Mouse (Mus musculus) right cerebral cortex, postnatal 10 days (tissue): ENCODE measurements around the gene Ntng2.

ENCODE experiments used
- DNase-seq, 2 experiments: peaks; one replicate each; pipeline ENCODE4 v3.0.0; 2021; ENCODE audit warnings: low spot score in 2 of 2

The Ntng2 gene

DNA sequence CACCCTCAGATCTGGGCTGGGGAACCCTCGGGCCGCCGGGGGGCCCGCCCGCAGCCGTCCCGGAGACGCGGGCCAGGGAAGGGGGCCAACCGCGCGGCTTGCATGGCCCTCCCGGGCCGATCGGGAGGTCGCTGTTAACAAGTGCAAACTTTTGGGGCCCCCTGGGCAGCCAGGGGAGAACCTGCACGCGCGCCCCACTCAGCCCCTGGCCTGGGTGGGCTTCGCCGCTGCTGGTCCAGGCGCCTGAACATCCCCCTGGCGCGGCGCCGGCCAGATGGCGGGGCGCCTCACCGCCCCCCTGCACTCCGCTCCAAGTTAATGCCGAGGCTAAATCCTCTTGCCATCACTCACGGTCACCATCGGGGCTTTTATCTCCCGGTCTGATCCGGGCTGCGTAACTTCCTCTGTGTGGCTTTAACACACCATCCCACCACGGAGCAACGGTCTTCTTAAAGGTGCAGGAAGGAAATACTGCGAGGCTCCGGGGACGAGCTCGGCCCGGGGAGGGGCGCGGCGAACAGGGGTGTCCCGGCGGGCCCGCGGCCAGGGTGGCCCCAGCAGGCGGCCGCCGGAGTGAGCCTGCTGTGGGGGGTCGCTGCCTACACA lies at the start of gene Ntng2:
TSS of gene Ntng2 (minus strand) at position 407 of the 606 bp plus-strand sequence.
- DNase-seq: peak; percentile 65 to 70

- DNase-seq: no peak
Observed at GRCm38 (mm10) chr2:29295557-29295956, 42.8 kb upstream of the Ntng2 start.

DNA sequence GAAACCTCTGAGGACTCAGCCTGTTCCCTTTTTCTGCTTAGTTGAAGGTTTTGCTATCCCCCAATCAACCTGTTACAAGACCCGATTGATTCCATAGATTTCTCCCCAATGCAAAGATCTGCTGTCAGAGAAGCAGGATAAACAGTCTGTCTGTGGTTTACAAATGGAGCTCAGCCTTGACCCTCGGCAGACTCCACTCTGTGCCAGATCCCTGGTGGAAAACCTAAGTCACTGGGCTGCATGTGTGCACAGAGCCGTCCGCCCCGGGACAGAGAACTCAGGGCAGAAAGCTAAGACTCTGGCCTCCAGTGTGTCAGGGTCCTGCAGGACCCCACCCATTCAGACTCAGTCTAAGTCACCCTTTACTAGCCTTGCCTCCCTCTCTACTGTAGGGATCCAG lies 34.8 kb upstream of the Ntng2 start:
- no peak for DNase-seq

GRCm38 (mm10) chr2:29277703-29278121 lies 24.9 kb upstream of the Ntng2 start:
- no peak for DNase-seq

DNA sequence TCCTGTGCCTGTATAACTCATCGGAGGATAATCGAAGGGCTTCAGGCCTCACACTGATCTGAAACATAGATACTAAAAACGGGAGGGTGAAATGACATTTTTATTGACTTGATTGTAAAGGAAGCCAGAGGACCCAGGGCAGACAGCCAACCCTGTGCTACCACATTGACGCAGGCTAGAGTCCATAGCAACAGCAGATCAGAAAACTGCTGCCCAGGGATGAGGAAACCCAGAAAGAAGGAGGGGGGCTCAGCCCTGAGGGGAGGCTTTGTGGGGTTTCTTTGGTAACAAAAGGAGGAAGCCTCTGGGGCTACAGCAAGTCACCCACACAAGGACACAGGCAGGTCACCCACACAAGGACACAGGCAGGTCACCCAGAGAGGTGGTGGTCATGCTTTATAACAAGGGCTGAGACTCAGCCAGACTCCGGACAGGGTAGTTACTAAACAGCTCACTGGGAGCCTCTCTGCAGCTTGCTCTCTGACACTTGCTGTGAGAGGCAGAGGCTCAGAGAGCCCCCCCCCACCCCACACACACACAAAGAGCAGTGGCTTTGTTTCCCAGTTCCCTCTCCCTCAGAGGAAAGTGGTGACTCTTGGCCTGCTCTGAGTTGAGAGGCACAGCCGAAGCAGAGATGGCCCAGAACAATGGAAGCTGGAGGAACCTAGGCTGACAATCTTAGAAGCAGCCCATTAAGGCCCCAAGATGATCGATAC lies 19.2 kb upstream of the Ntng2 start:
- peak; percentile 66 to 75 for DNase-seq

GRCm38 (mm10) chr2:29271098-29271497 lies 18.3 kb upstream of the Ntng2 start:
- no peak for DNase-seq

GRCm38 (mm10) chr2:29266810-29267209 lies 14.0 kb upstream of the Ntng2 start:
- DNase-seq: peak; percentile 53 to 62

DNA sequence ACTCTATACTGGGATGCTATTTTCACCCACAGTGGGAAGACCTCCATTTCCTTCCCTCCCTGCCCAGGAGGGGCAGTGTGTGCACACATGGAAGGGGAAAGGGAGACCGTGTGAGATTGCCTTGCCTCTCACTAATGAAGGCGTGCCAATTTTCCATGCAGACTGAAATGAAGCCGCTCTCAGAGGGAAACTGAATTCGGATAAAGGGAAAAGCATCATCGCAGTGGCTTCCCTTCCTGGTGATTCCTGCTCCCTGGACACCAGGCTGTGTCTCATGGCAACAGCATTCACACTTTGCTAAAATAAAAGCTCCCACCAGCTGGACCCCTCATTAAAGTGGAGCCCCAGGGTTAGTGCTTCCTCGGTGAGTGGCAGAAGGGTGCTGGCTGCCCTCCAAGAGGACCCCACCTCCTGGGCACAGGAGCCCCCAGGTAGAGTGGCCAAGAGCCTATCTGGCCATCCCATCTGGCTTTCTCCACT lies 9.7 kb upstream of the Ntng2 start:
- peak; percentile 42 to 68 for DNase-seq

GRCm38 (mm10) chr2:29261126-29261525 lies 8.3 kb upstream of the Ntng2 start:
- no peak for DNase-seq

DNA sequence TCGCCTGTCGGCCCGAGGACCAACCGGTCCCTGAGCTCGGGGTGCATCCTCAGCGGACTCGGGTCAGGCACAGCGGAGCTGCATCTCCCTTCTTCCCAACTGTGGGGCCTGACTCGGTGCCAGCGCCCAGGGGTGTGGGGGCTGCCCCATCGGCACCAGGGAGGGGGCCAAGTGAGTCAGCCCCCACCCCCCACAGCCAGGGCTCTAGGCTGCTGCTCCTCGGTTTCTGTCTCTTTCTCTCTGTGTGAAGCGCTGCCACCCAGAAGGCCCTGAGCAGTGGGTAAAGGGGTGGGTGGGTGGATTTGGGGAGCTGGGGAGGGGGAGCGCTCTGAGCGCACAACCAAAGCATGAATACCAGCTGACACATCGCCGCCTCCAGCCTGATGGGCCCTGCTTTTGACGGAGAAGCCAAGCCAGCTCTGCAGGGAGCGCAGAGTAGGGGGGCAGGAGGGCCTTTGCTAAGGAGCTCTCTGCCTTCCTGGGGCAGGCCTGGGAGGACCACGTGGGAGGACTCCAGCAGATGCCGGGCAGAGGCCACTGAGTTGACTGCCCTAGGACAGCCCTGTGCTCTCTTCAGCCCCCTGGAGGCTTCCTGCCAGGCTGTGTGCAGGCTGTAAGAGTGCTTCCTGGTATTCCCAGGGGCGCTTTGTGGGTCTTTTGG lies 530 bp upstream of the Ntng2 start:
- DNase-seq: peak; percentile 78 to 83

GRCm38 (mm10) chr2:29252059-29252598 lies 676 bp downstream of the Ntng2 start:
- DNase-seq: peak; percentile 73 to 77

- peak; percentile 45 to 49 for DNase-seq
Observed at GRCm38 (mm10) chr2:29251095-29252058, 1.4 kb downstream of the Ntng2 start.

DNA sequence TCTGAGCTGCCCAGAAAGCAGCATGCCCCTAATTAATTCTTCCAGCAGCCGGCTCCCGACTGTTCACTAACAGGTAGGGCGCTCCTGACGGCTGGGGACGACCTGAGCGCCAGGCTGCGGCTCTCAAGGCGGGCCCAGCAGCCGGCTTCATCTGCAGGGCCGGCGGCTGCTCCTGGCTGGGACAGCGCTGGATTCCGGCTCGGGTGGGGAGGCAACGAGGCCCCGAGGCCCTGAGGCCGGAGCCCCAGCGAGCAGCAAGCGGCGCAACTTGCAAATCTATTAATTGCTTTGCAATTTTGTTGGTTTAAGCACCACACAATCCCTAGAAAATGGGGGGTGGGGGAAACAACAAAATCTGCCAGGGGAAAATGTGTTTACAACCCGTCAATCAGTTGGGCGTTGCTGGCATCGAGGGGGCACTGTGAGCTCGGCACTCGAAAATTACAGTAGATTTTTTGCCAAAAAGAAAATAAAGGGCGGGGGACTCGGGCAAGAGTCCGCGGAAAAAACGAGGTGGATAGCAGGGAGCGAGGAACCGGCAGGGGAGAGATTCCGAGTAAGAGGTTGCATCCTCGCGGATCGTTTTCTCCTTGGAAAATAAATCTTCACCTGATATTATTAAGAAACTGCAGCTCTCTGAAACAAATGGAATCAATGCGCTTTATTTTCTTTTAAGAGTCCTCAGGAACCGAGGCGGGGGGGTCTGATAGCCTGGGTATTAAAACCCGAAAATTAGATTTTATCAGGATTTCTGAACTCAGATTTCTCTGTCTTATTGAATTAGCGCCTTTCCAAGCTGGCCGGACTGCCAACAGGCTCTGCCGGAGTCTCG lies 2.3 kb downstream of the Ntng2 start:
- DNase-seq: no peak

DNA sequence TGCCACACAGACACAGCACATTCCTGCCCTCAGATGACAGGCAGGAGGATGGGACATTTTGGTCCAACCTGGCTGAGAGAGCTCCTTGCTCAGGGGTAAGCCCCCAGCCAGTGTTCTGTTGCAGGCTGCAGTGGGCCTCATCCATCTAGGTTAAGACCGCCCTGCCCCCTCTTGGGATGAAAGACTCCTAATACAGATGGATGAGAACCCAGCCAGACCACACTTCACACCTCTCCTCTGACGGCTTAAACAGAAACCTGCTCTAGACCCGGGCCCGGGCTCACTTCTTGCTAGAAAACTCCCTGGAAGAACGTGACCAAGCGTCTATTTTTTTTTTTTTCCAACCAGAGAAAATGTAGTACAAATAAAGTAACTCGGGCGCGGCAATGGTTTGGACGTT lies 3.0 kb downstream of the Ntng2 start:
- no peak for DNase-seq

DNA sequence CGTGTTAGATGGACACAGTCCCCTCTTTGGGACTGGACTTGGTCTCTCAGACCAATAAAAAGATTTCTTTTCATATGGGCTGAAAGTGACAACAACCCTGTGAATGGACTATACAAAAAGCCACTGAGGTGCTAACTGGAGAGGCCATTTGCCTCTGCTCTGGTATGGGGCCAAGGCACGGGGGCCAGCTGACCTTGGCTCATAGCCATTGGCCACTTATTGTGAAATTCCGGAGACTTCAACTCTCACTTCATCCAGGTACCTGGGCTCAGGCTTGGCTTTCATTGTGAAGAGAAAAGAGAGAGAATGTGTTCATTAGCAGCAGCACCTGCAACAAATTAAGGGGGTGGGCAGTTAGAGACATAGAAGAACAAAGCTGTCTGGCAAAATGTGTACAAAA lies 4.3 kb downstream of the Ntng2 start:
- DNase-seq: no peak

- DNase-seq: no peak
Observed at GRCm38 (mm10) chr2:29247386-29247785, 5.4 kb downstream of the Ntng2 start.

- DNase-seq: no peak
Observed at GRCm38 (mm10) chr2:29246891-29247290, 5.9 kb downstream of the Ntng2 start.

DNA sequence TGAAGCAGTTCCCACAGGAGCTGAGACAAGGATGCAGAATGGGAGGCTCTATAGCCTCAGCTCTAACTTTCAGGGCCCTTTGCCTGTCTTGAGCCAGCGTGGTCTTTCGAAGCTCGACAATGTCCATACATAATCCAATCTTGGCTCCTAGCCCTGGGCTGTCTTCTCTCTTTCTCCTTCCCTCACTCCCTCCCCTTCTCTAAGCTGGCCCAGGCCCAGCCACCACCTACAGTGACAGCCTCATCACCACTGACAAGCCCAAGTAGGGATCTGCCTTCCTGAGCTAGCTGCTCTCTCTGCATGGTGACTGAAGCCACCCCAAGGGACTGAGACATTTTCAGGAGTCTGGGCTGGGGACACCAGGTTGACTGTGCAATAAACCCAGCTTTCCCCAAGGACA lies 6.5 kb downstream of the Ntng2 start:
- DNase-seq: peak; percentile 54 to 62

GRCm38 (mm10) chr2:29245341-29245779 lies 7.4 kb downstream of the Ntng2 start:
- DNase-seq: no peak

GRCm38 (mm10) chr2:29239329-29239728 lies 13.5 kb downstream of the Ntng2 start:
- DNase-seq: peak; percentile 65 to 79
